Mouse (Mus musculus): ENCODE measurements around the gene Rps25. TPM values are rescaled to one million over a fixed set of nuclear protein-coding genes. Genes with fewer than 3 reads are reported as not detected.
"Not testable (repeated sequence)": the region's sequence is repeated elsewhere in the genome, so short reads cannot be mapped to it uniquely, and the experiment has no call there.

Rps25 gene
- polyA plus RNA-seq, 1 experiment from 2014 or later, result 1,444 TPM

GRCm38 (mm10) chr9:44399114-44399794 lies 7.7 kb upstream of the Rps25 start:
- peaks cover 33% of the 10 kb centered on the region for H3K36me3 ChIP-seq (ENCODE audit: insufficient read depth, low read length)
- peak overlapping the region; percentile 58 for H3K9ac ChIP-seq (replicated peaks; ENCODE audit: low read length)
- peak overlapping the region; percentile 83 for H3K4me2 ChIP-seq (replicated peaks; ENCODE audit: low read depth, low read length)
- H3K27me3 ChIP-seq (ENCODE audit: insufficient read depth, low read length), result no peaks in the 10 kb centered on the region
- no peaks in the 10 kb centered on the region for H3K9me3 ChIP-seq (ENCODE audit: low read length)
- H3K27ac ChIP-seq (ENCODE audit: low read length), result peak overlapping the region; percentile 90; the same call in 1 of the 2 replicates
- ATAC-seq (ENCODE audit: low FRiP score, low TSS enrichment), result no peak
- H3K4me3 ChIP-seq (ENCODE audit: low read length), result peak overlapping the region; percentile 78
- H3K4me1 ChIP-seq (ENCODE audit: insufficient read depth, low read length), result peaks cover 32% of the 10 kb centered on the region; the same call in 1 of the 2 replicates
- 65% methylated on average over 13 of the region's 13 CpGs for WGBS

GRCm38 (mm10) chr9:44399795-44400114 lies 7.2 kb upstream of the Rps25 start:
- Histone ChIP-seq H3K27me3 (ENCODE audit: insufficient read depth, low read length) (no peaks in the 10 kb centered on the region), H3K9me3 (ENCODE audit: low read length) (no peaks in the 10 kb centered on the region), H3K4me1 (ENCODE audit: insufficient read depth, low read length) (peaks cover 32% of the 10 kb centered on the region; the same call in 1 of the 2 replicates), H3K9ac (replicated peaks; ENCODE audit: low read length) (peak overlapping the region; percentile 58), H3K4me3 (ENCODE audit: low read length) (0 out of 2 replicates have a peak overlapping the region, but pooled peaks have one; percentile 78), H3K4me2 (replicated peaks; ENCODE audit: low read depth, low read length) (peak overlapping the region; percentile 83), H3K36me3 (ENCODE audit: insufficient read depth, low read length) (peaks cover 36% of the 10 kb centered on the region), H3K27ac (ENCODE audit: low read length) (no peak overlapping the region)
- ATAC-seq (ENCODE audit: low FRiP score, low TSS enrichment), result no peak
- 93% methylated on average over 6 of the region's 6 CpGs for WGBS

- peaks cover 46% of the 10 kb centered on the region for H3K36me3 ChIP-seq (ENCODE audit: insufficient read depth, low read length)
Observed at GRCm38 (mm10) chr9:44401081-44401480, 5.9 kb upstream of the Rps25 start.

GRCm38 (mm10) chr9:44405011-44405410 lies 1.9 kb upstream of the Rps25 start:
- Histone ChIP-seq H3K36me3 (ENCODE audit: insufficient read depth, low read length) (peaks cover 58% of the 10 kb centered on the region), H3K4me1 (ENCODE audit: insufficient read depth, low read length) (peaks cover 21% of the 10 kb centered on the region; the same call in 1 of the 2 replicates), H3K9me3 (ENCODE audit: low read length) (no peaks in the 10 kb centered on the region), H3K27me3 (ENCODE audit: insufficient read depth, low read length) (no peaks in the 10 kb centered on the region), H3K4me2 (replicated peaks; ENCODE audit: low read depth, low read length) (no peak overlapping the region), H3K27ac (ENCODE audit: low read length) (no peak overlapping the region), H3K4me3 (ENCODE audit: low read length) (no peak overlapping the region), H3K9ac (replicated peaks; ENCODE audit: low read length) (no peak overlapping the region)
- 65% methylated on average over 3 of the region's 3 CpGs for WGBS
- ATAC-seq (ENCODE audit: low FRiP score, low TSS enrichment), result no peak

More at GRCm38 (mm10) chr9:44401081-44401480, 5.9 kb upstream of the Rps25 start:
- H3K4me1 ChIP-seq (ENCODE audit: insufficient read depth, low read length), result peaks cover 38% of the 10 kb centered on the region; the same call in 1 of the 2 replicates
- H3K4me2 ChIP-seq (replicated peaks; ENCODE audit: low read depth, low read length), result no peak overlapping the region
- no peak overlapping the region for H3K4me3 ChIP-seq (ENCODE audit: low read length)
- WGBS, result 66% methylated on average over 4 of the region's 4 CpGs
- H3K27ac ChIP-seq (ENCODE audit: low read length), result no peak overlapping the region
- no peak overlapping the region; the same call in 1 of the 2 replicates for H3K9ac ChIP-seq (replicated peaks; ENCODE audit: low read length)
- no peaks in the 10 kb centered on the region for H3K27me3 ChIP-seq (ENCODE audit: insufficient read depth, low read length)
- no peaks in the 10 kb centered on the region for H3K9me3 ChIP-seq (ENCODE audit: low read length)
- ATAC-seq (ENCODE audit: low FRiP score, low TSS enrichment), result no peak

GRCm38 (mm10) chr9:44407752-44408097 lies 786 bp downstream of the Rps25 start:
- no peaks in the 10 kb centered on the region for H3K9me3 ChIP-seq (ENCODE audit: low read length)
- ATAC-seq (ENCODE audit: low FRiP score, low TSS enrichment), result no peak
- H3K27me3 ChIP-seq (ENCODE audit: insufficient read depth, low read length), result no peaks in the 10 kb centered on the region
- peaks cover 64% of the 10 kb centered on the region for H3K36me3 ChIP-seq (ENCODE audit: insufficient read depth, low read length)
- peak overlapping the region; percentile 95 for H3K9ac ChIP-seq (replicated peaks; ENCODE audit: low read length)
- H3K4me3 ChIP-seq (ENCODE audit: low read length), result peak overlapping the region; percentile 86
- H3K4me1 ChIP-seq (ENCODE audit: insufficient read depth, low read length), result peaks cover 21% of the 10 kb centered on the region; the same call in 1 of the 2 replicates
- 0% methylated on average over 24 of the region's 24 CpGs for WGBS
- H3K4me2 ChIP-seq (replicated peaks; ENCODE audit: low read depth, low read length), result peak overlapping the region; percentile 81
- peak overlapping the region; percentile 98 for H3K27ac ChIP-seq (ENCODE audit: low read length)

GRCm38 (mm10) chr9:44408693-44409092 lies 1.8 kb downstream of the Rps25 start:
- Histone ChIP-seq H3K4me1 (ENCODE audit: insufficient read depth, low read length) (peaks cover 21% of the 10 kb centered on the region; the same call in 1 of the 2 replicates), H3K4me2 (replicated peaks; ENCODE audit: low read depth, low read length) (peak overlapping the region; percentile 81), H3K36me3 (ENCODE audit: insufficient read depth, low read length) (peaks cover 57% of the 10 kb centered on the region), H3K4me3 (ENCODE audit: low read length) (peak overlapping the region; percentile 86), H3K9ac (replicated peaks; ENCODE audit: low read length) (peak overlapping the region; percentile 95)
- H3K27ac ChIP-seq (ENCODE audit: low read length); ATAC-seq (ENCODE audit: low FRiP score, low TSS enrichment); H3K9me3 ChIP-seq (ENCODE audit: low read length); H3K27me3 ChIP-seq (ENCODE audit: insufficient read depth, low read length): not testable (repeated sequence)
- 84% methylated on average over 9 of the region's 9 CpGs for WGBS

GRCm38 (mm10) chr9:44410647-44411336 lies 3.9 kb downstream of the Rps25 start:
- H3K27me3 ChIP-seq (ENCODE audit: insufficient read depth, low read length), result no peaks in the 10 kb centered on the region
- no peak overlapping the region for H3K4me3 ChIP-seq (ENCODE audit: low read length)
- ATAC-seq (ENCODE audit: low FRiP score, low TSS enrichment), result no peak
- peaks cover 42% of the 10 kb centered on the region for H3K36me3 ChIP-seq (ENCODE audit: insufficient read depth, low read length)
- no peak overlapping the region for H3K27ac ChIP-seq (ENCODE audit: low read length)
- no peak overlapping the region for H3K9ac ChIP-seq (replicated peaks; ENCODE audit: low read length)
- no peak overlapping the region for H3K4me2 ChIP-seq (replicated peaks; ENCODE audit: low read depth, low read length)
- peaks cover 17% of the 10 kb centered on the region; the same call in 1 of the 2 replicates for H3K4me1 ChIP-seq (ENCODE audit: insufficient read depth, low read length)
- no peaks in the 10 kb centered on the region for H3K9me3 ChIP-seq (ENCODE audit: low read length)
- WGBS, result 75% methylated on average over 2 of the region's 2 CpGs

GRCm38 (mm10) chr9:44411601-44412130 lies 4.7 kb downstream of the Rps25 start:
- H3K4me2 ChIP-seq (replicated peaks; ENCODE audit: low read depth, low read length), result no peak overlapping the region
- no peak overlapping the region for H3K27ac ChIP-seq (ENCODE audit: low read length)
- peaks cover 11% of the 10 kb centered on the region; the same call in 1 of the 2 replicates for H3K4me1 ChIP-seq (ENCODE audit: insufficient read depth, low read length)
- H3K9me3 ChIP-seq (ENCODE audit: low read length), result no peaks in the 10 kb centered on the region
- no peak overlapping the region for H3K4me3 ChIP-seq (ENCODE audit: low read length)
- H3K27me3 ChIP-seq (ENCODE audit: insufficient read depth, low read length), result no peaks in the 10 kb centered on the region
- ATAC-seq (ENCODE audit: low FRiP score, low TSS enrichment), result no peak
- no peak overlapping the region for H3K9ac ChIP-seq (replicated peaks; ENCODE audit: low read length)
- H3K36me3 ChIP-seq (ENCODE audit: insufficient read depth, low read length), result peaks cover 50% of the 10 kb centered on the region
- WGBS, result 91% methylated on average over 1 of the region's 1 CpGs

GRCm38 (mm10) chr9:44412306-44412705 lies 5.4 kb downstream of the Rps25 start:
- H3K36me3 ChIP-seq (ENCODE audit: insufficient read depth, low read length), result peaks cover 50% of the 10 kb centered on the region
- no peak overlapping the region for H3K4me2 ChIP-seq (replicated peaks; ENCODE audit: low read depth, low read length)
- no peaks in the 10 kb centered on the region for H3K27me3 ChIP-seq (ENCODE audit: insufficient read depth, low read length)
- H3K27ac ChIP-seq (ENCODE audit: low read length), result no peak overlapping the region
- H3K9ac ChIP-seq (replicated peaks; ENCODE audit: low read length), result no peak overlapping the region
- no peaks in the 10 kb centered on the region for H3K9me3 ChIP-seq (ENCODE audit: low read length)
- H3K4me1 ChIP-seq (ENCODE audit: insufficient read depth, low read length), result peaks cover 16% of the 10 kb centered on the region
- no peak for ATAC-seq (ENCODE audit: low FRiP score, low TSS enrichment)
- 85% methylated on average over 4 of the region's 4 CpGs for WGBS
- H3K4me3 ChIP-seq (ENCODE audit: low read length), result no peak overlapping the region

GRCm38 (mm10) chr9:44412781-44413180 lies 5.8 kb downstream of the Rps25 start:
- H3K36me3 ChIP-seq (ENCODE audit: insufficient read depth, low read length), result peaks cover 50% of the 10 kb centered on the region
- no peak overlapping the region for H3K4me3 ChIP-seq (ENCODE audit: low read length)
- no peak overlapping the region for H3K4me2 ChIP-seq (replicated peaks; ENCODE audit: low read depth, low read length)
- WGBS, result 89% methylated on average over 2 of the region's 2 CpGs
- ATAC-seq (ENCODE audit: low FRiP score, low TSS enrichment), result no peak
- H3K9me3 ChIP-seq (ENCODE audit: low read length), result no peaks in the 10 kb centered on the region
- H3K27me3 ChIP-seq (ENCODE audit: insufficient read depth, low read length), result no peaks in the 10 kb centered on the region
- H3K9ac ChIP-seq (replicated peaks; ENCODE audit: low read length), result no peak overlapping the region
- H3K27ac ChIP-seq (ENCODE audit: low read length), result no peak overlapping the region
- peaks cover 17% of the 10 kb centered on the region for H3K4me1 ChIP-seq (ENCODE audit: insufficient read depth, low read length)
